ENCODE assay signal across 17 mouse cellular contexts in the genomic region with DNA sequence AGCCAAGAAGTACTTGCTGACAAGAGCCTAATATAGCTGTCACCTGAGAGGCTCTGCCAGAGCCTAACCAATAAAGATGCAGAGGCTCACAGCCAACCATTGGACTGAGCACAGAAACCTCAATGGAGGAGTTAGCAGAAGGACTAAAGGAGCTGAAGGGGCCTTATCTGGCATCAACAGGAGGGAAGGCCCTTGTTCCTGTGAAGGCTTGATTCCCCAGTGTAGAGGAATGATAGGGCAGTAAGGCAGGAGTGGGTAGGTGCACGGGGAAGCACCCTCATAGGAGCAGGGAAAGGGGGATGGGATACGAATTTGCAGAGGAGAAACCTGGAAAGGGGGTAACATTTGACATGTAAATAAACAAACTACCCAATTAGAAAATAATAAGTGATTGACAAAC. TPM values are rescaled to one million over a fixed set of nuclear protein-coding genes. Genes with fewer than 3 reads are reported as not detected.
"Had no signal": no experiment of that assay in that cellular context is flagged by ENCODE, and none has a peak within 500 bp of the region (broad histone marks: within the 10 kb centered on the region; RNA-seq: fewer than 3 reads in every experiment).

No protein-coding gene starts in this region.

- H3K4me3 ChIP-seq: layer of hippocampus, adult 2 months; limb, embryonic 12.5 days; lung, embryonic 15.5 days; midbrain, embryonic 13.5 days had no signal

- DNase-seq: kidney, adult 11 months; kidney, adult 9 months; kidney, postnatal 10 days; kidney, postnatal 4 days; lung, postnatal 14 days; right cerebral cortex, postnatal 25 days; thymus, postnatal 4 days had no signal

- H3K27ac ChIP-seq: layer of hippocampus, adult 2 months; limb, embryonic 12.5 days; lung, embryonic 15.5 days; macrophage; midbrain, embryonic 13.5 days had no signal

- H3K4me1 ChIP-seq: limb, embryonic 12.5 days; lung, embryonic 15.5 days; midbrain, embryonic 13.5 days had no signal

- ATAC-seq: midbrain, embryonic 13.5 days had no signal

- H3K4me2 ChIP-seq: limb, embryonic 12.5 days; lung, embryonic 15.5 days; midbrain, embryonic 13.5 days had no signal

- H3K27me3 ChIP-seq: limb, embryonic 12.5 days; lung, embryonic 15.5 days; midbrain, embryonic 13.5 days had no signal

- H3K9ac ChIP-seq: limb, embryonic 12.5 days; lung, embryonic 15.5 days; midbrain, embryonic 13.5 days had no signal

- H3K9me3 ChIP-seq: limb, embryonic 12.5 days; lung, embryonic 15.5 days; midbrain, embryonic 13.5 days had no signal

RNA-seq across cellular contexts. Expression of a gene that starts 36.1 kb away (rescaled TPM):
- polyA plus RNA-seq: limb, embryonic 12.5 days; liver, adult 2 months; lung, embryonic 15.5 days; macrophage; midbrain, embryonic 13.5 days; midbrain, postnatal 0 days; neural tube, embryonic 14.5 days; small intestine, adult 2 months; stomach, embryonic 16.5 days had no signal
